Mouse (Mus musculus) spleen, adult 10 weeks (tissue): ENCODE results near the gene Lgi1. TPM values are rescaled to one million over a fixed set of nuclear protein-coding genes. Genes with fewer than 3 reads are reported as not detected.

Experiments
- polyA plus RNA-seq: library from polyadenylated mRNA; stranded (reverse); fragments of 350-450 nt; fragmentation: Illumina TruSeq; extraction: RNeasy Lipid Tissue Mini Kit (QIAGEN cat#74804); gene quantifications from one replicate; pipeline ENCODE4 v1.2.3, GENCODE M21; 2015; ENCODE audit warnings: low replicate concordance; ENCODE audit not compliant: insufficient read depth

Gene Lgi1
- 0.75 TPM for polyA plus RNA-seq

DNA sequence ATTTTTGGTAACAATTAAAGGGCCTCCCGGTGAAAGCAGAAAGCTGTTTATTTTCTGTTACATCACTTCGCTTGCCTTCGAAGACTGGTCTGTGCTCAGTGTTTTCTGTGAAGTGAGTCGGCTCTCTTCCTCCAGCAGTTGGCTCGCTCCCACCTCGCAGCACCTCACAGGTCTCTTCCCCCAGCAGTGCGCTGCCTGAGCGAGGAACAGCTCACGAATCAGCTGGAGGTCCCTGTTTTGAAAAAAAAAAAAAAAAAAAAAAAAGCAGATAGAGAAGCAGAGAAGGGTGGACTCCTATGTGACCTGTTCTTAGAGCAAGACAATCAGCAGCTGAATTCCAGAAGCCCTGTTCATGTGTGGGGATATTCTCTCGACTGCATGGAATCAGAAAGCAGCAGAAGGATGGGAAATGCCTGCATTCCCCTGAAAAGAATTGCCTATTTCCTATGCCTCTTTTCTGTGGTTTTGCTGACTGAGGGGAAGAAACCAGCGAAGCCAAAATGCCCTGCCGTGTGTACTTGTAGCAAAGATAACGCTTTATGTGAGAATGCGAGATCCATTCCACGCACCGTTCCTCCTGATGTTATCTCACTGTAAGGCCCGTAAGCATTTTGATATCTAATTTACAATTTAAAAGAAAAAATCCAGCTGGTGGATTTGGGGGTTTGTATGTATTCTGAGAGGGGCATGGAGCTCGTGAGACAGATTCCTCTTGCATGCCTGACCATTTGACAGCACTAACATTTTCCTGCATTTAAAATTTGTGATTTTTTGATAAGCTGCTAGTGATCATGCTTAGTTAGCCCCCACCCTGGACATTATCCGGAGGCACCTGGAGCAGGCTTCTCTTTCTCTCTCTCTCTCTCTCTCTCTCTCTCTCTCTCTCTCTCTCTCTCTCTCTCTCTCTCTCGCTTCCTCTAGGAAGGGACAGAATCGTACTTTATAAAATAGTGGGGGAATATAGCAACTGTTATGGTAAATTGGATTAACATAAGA lies at the start of gene Lgi1:
TSS of gene Lgi1 (plus strand) at position 32 of the 996 bp plus-strand sequence.

DNA sequence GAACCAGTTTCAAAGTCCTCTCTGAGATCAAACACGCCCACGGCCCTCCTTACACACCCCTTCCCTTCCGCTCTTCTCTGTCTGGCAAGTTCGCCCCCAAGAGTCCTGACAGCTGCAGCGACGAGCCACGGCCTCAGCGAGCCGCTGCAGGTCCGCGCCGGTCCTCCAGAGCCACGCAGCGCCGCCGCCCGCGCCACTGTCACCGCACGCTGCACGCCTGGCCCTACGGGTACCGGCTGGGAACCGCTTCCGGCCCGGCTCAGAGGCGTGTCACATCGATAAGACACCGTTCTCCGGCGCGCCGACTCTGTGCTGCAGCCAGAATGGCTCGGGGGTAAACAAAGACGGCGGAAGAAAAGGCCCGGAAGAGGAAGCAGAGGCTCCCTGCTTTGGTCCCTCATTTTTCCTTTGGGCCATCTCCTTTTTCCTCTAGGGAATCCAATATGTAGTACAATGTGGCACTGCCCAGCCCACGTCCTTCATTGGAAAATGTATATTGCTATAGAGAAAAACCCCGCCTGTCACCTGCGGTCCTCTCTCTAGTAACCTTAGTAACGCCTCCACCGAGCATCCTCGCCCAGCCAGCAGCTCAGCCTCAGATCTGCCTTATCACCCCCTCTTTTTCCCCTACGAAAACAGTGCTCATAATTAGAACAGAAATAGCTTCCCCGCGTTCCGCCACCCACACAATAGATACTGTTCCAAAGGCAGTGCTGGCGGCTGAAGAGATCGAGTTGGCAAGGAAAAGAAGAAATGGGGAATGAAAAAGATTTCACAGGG lies 40.2 kb upstream of the Lgi1 start, which contains the start of gene Fra10ac1:
TSS of gene Fra10ac1 (minus strand) at position 252 of the 780 bp plus-strand sequence.

Other genes starting within 250 kb of the Lgi1 start
- gene Myof, start 221.0 kb upstream of the Lgi1 start, polyA plus RNA-seq: 44.4 TPM
- gene Cep55, start 209.5 kb upstream of the Lgi1 start, polyA plus RNA-seq: 12.9 TPM
- gene Ffar4, start 167.5 kb upstream of the Lgi1 start, polyA plus RNA-seq: 2.9 TPM
- gene Rbp4, start 139.3 kb upstream of the Lgi1 start, polyA plus RNA-seq: not detected
- not detected for gene Pde6c, start 131.8 kb upstream of the Lgi1 start, polyA plus RNA-seq
- gene Fra10ac1, start 40.4 kb upstream of the Lgi1 start, polyA plus RNA-seq: 42.4 TPM
- 10.1 TPM for gene Slc35g1, start 131.4 kb downstream of the Lgi1 start, polyA plus RNA-seq
- 7.2 TPM for gene Plce1, start 216.6 kb downstream of the Lgi1 start, polyA plus RNA-seq